Mouse (Mus musculus) left cerebral cortex, postnatal 36 days (tissue): ENCODE results near the gene Pnpla8. TPM values are rescaled to one million over a fixed set of nuclear protein-coding genes. Genes with fewer than 3 reads are reported as not detected.
"Not testable (repeated sequence)": the region's sequence is repeated elsewhere in the genome, so short reads cannot be mapped to it uniquely, and the experiment has no call there.

Experiments used
- DNase-seq, 2 experiments: peaks; one replicate each; pipeline ENCODE4 v3.0.0; 2021 to 2022; ENCODE audit warnings: low spot score in 2 of 2, mixed read lengths in 1 of 2
- intact Hi-C: fragments of 180-260 bp; cut with DNase I; formaldehyde crosslinking; loops from one replicate; pipeline ENCODE4 v1.15.1; 2025
- total RNA-seq, 2 experiments: library from RNA; stranded (reverse); gene quantifications; 2 replicates each; pipeline ENCODE4 v1.2.3; 2021

Gene Pnpla8
- 100 to 1,000 TPM; 135 to 151 TPM for total RNA-seq

- intact Hi-C loops, DNase-seq: not testable (repeated sequence)
Measured at GRCm38 (mm10) chr12:44221070-44221469, at the start of gene Pnpla8. Gene Pnpla8 (plus strand): TSS chr12:44221370.

- intact Hi-C loops: no loop called here
- DNase-seq: no peak
Measured at GRCm38 (mm10) chr12:44176331-44177037, 44.7 kb upstream of the Pnpla8 start.

- intact Hi-C loops: no loop called here
- no peak for DNase-seq
Measured at GRCm38 (mm10) chr12:44177038-44177355, 44.2 kb upstream of the Pnpla8 start.

GRCm38 (mm10) chr12:44181081-44181982, 39.8 kb upstream of the Pnpla8 start:
- intact Hi-C loops: no loop called here
- peak; percentile 26 to 47 for DNase-seq

- intact Hi-C loops: no loop called here
- DNase-seq: no peak
Measured at GRCm38 (mm10) chr12:44197873-44198525, 23.2 kb upstream of the Pnpla8 start.

GRCm38 (mm10) chr12:44209141-44209823, 11.9 kb upstream of the Pnpla8 start:
- intact Hi-C loops: no loop called here
- no peak for DNase-seq

GRCm38 (mm10) chr12:44209824-44210752, 11.1 kb upstream of the Pnpla8 start, which contains the start of gene Dnajb9:
Gene Dnajb9 (minus strand): TSS chr12:44210326.
- DNase-seq: peak; percentile 100
- intact Hi-C loops: loop anchor here (5.0 to 10.0 kb wide), 2 partner anchors 57 to 335 kb away; no protein-coding TSS in a partner anchor

- intact Hi-C loops: loop anchor here (5.0 to 10.0 kb wide), 2 partner anchors 56 to 333 kb away; no protein-coding TSS in a partner anchor
- DNase-seq: no peak
Measured at GRCm38 (mm10) chr12:44211555-44211954, 9.6 kb upstream of the Pnpla8 start.

GRCm38 (mm10) chr12:44221651-44222356, 634 bp downstream of the Pnpla8 start:
- intact Hi-C loops: no loop called here
- peak; percentile 11 to 16 for DNase-seq

- DNase-seq: no peak
- intact Hi-C loops: no loop called here
Measured at GRCm38 (mm10) chr12:44223044-44223443, 1.9 kb downstream of the Pnpla8 start.

- intact Hi-C loops: no loop called here
- DNase-seq: no peak
Measured at GRCm38 (mm10) chr12:44224650-44225049, 3.5 kb downstream of the Pnpla8 start.

GRCm38 (mm10) chr12:44241090-44241489, 19.9 kb downstream of the Pnpla8 start:
- intact Hi-C loops: no loop called here
- no peak for DNase-seq

- no peak for DNase-seq
- intact Hi-C loops: no loop called here
Measured at GRCm38 (mm10) chr12:44242407-44242806, 21.2 kb downstream of the Pnpla8 start.

- intact Hi-C loops: no loop called here
- no peak for DNase-seq
Measured at GRCm38 (mm10) chr12:44245739-44246138, 24.6 kb downstream of the Pnpla8 start.

GRCm38 (mm10) chr12:44248309-44248977, 27.3 kb downstream of the Pnpla8 start:
- DNase-seq: no peak
- intact Hi-C loops: no loop called here

GRCm38 (mm10) chr12:44262612-44263011, 41.4 kb downstream of the Pnpla8 start:
- intact Hi-C loops: no loop called here

GRCm38 (mm10) chr12:44265651-44266050, 44.5 kb downstream of the Pnpla8 start:
- intact Hi-C loops: loop anchor here (5.0 kb wide), 1 partner anchor 53 kb away; the partner anchor contains the start of gene Dnajb9
- DNase-seq: no peak

More at GRCm38 (mm10) chr12:44262612-44263011, 41.4 kb downstream of the Pnpla8 start:
- DNase-seq: no peak
